Mouse (Mus musculus): ENCODE measurements at regions not wholly inside any gene's neighbourhood (a gene's known extent, or its start where the extent isn't known, plus 50 kb on each side); places are given as distances from the start of the nearest gene placed in this dataset.

GRCm38 (mm10) chr4:99491536-99492514, 164.3 kb upstream of the Foxd3 start:
- no peak for ATAC-seq (ENCODE audit: insufficient number of reproducible peaks, low FRiP score, low TSS enrichment)

GRCm38 (mm10) chr4:99503221-99503744, 152.8 kb upstream of the Foxd3 start:
- no peak for ATAC-seq (ENCODE audit: insufficient number of reproducible peaks, low FRiP score, low TSS enrichment)

GRCm38 (mm10) chr4:99511993-99512392, 144.1 kb upstream of the Foxd3 start:
- ATAC-seq (ENCODE audit: insufficient number of reproducible peaks, low FRiP score, low TSS enrichment), result no peak

GRCm38 (mm10) chr4:99516883-99517282, 139.2 kb upstream of the Foxd3 start:
- ATAC-seq (ENCODE audit: insufficient number of reproducible peaks, low FRiP score, low TSS enrichment), result no peak

- ATAC-seq (ENCODE audit: insufficient number of reproducible peaks, low FRiP score, low TSS enrichment), result no peak
Measured at GRCm38 (mm10) chr4:99527441-99527840, 128.7 kb upstream of the Foxd3 start.

DNA sequence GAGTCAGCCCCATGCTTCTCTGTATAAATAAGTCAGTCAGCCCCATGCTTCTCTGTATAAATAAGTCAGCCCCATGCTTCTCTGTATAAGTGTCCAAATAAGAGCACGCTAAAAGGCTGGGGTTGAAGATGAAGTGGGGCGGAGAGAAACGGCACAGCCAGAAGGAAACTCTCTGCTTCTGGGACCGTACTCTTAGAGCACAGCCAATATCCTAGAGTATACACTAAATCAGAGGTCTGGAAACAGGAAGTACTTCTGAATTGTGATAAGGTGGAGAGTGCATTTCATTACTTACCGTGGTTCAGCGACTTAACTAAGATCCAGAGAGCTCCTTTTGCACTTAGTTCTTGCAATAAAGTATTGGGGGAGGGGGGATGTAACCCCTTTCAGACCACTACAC, 112.1 kb upstream of the Foxd3 start:
- ATAC-seq (ENCODE audit: insufficient number of reproducible peaks, low FRiP score, low TSS enrichment), result no peak

GRCm38 (mm10) chr4:99545742-99546141, 110.4 kb upstream of the Foxd3 start:
- ATAC-seq (ENCODE audit: insufficient number of reproducible peaks, low FRiP score, low TSS enrichment), result no peak

GRCm38 (mm10) chr4:99557963-99558362, 98.1 kb upstream of the Foxd3 start:
- ATAC-seq (ENCODE audit: insufficient number of reproducible peaks, low FRiP score, low TSS enrichment), result no peak

DNA sequence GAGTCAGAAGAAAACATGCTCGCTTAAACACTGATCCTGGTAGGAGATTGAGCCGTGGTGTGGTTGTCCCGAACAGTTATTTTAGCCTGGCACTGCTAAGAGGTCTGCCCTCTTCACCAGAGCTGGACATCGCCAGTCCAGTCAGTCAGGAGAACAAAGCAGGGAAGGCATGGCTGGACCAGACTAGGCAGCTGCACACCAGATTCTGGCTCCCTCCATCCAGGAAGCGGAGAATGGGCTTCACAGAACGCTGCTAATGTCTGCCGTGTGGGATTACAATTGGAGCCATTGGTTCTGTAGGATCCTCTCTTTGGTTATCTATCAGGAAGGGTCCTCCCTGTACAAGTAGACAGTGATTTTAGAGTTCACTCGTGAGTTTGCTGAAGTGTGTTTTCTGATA, 95.5 kb upstream of the Foxd3 start:
- no peak for ATAC-seq (ENCODE audit: insufficient number of reproducible peaks, low FRiP score, low TSS enrichment)

- ATAC-seq (ENCODE audit: insufficient number of reproducible peaks, low FRiP score, low TSS enrichment), result no peak
Measured at GRCm38 (mm10) chr4:99561506-99561937, 94.6 kb upstream of the Foxd3 start.

GRCm38 (mm10) chr4:99565401-99565800, 90.7 kb upstream of the Foxd3 start:
- ATAC-seq (ENCODE audit: insufficient number of reproducible peaks, low FRiP score, low TSS enrichment), result no peak

- peak; percentile 78 for ATAC-seq (ENCODE audit: insufficient number of reproducible peaks, low FRiP score, low TSS enrichment)
Measured at GRCm38 (mm10) chr4:99572841-99573642, 83.1 kb upstream of the Foxd3 start.

DNA sequence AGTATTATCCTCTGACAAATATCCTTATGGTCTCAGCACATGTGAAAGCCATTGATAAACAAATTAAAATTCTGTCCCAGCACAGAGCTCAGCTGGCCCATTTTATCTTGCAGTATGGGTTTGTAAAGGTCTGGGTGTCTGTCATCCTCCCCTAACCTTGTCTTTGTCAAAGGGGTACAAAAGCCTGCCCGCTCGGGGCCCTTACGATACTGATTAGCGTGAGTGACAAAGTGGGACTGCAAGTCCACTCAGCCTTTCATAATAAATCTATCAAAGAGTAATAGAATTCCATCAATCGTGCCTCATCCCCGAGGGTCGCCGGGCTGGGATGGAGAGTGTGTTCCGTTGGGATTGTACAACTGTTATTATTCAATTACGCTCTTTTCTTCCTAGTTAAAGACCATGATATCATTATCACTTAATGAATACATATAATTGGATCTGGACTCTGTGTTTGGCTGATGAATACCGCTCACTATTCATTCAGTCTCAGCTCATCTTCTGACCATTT, 82.0 kb upstream of the Foxd3 start:
- ATAC-seq (ENCODE audit: insufficient number of reproducible peaks, low FRiP score, low TSS enrichment), result no peak

GRCm38 (mm10) chr4:99574984-99575383, 81.1 kb upstream of the Foxd3 start:
- no peak for ATAC-seq (ENCODE audit: insufficient number of reproducible peaks, low FRiP score, low TSS enrichment)

- no peak for ATAC-seq (ENCODE audit: insufficient number of reproducible peaks, low FRiP score, low TSS enrichment)
Measured at GRCm38 (mm10) chr4:99597781-99598180, 58.3 kb upstream of the Foxd3 start.

GRCm38 (mm10) chr4:99600741-99601140, 55.4 kb upstream of the Foxd3 start:
- ATAC-seq (ENCODE audit: insufficient number of reproducible peaks, low FRiP score, low TSS enrichment), result no peak

DNA sequence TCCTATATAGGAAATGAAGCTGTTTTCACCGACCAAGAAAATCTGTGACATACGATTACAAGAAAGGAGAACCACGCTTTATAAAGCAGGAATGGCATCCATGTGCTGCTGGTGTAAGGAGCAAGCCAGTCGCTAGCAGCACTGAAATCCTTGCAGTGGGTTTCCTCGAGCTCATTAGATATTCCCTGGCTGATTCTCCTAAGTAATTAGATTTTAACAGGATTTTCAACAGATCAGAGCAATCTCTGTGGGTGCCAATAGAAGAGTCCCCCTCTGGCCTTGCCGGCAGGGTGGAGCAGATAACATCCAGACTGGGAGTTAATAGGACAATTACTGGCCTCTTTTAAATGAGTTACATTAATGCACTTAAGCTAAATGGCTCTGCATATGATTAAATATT, 54.6 kb upstream of the Foxd3 start:
- ATAC-seq (ENCODE audit: insufficient number of reproducible peaks, low FRiP score, low TSS enrichment), result no peak
